Mouse (Mus musculus) testis, adult 2 months (tissue): ENCODE data around the gene Rapgef5. TPM values are rescaled to one million over a fixed set of nuclear protein-coding genes. Genes with fewer than 3 reads are reported as not detected.
A peak's percentile ranks its signal among the peaks of the same experiment; 100 is the strongest.

Experiments used
- H3K27ac ChIP-seq: fragments of 200-500 bp; 2 replicates; pipeline ENCODE4 v1.5.1; 2012; ENCODE audit warnings: low read depth, low read length; ENCODE audit not compliant: control insufficient read depth, insufficient read depth
- H3K27me3 ChIP-seq: fragments of 200-500 bp; 2 replicates; pipeline ENCODE4 v1.6.1; 2012; ENCODE audit warnings: mild to moderate bottlenecking, low read length, moderate library complexity; ENCODE audit not compliant: control insufficient read depth, insufficient read depth
- H3K36me3 ChIP-seq: fragments of 200-500 bp; 2 replicates; pipeline ENCODE4 v1.6.1; 2012; ENCODE audit warnings: mild to moderate bottlenecking, low read length; ENCODE audit not compliant: control insufficient read depth, insufficient read depth
- H3K4me1 ChIP-seq: fragments of 200-500 bp; 2 replicates; pipeline ENCODE4 v1.6.1; 2012; ENCODE audit warnings: low read length; ENCODE audit not compliant: control insufficient read depth, insufficient read depth
- H3K4me3 ChIP-seq: fragments of 200-500 bp; 2 replicates; pipeline ENCODE4 v1.5.1; 2012; ENCODE audit warnings: low read depth, mild to moderate bottlenecking, low read length, moderate library complexity, mixed read lengths; ENCODE audit not compliant: control insufficient read depth
- CTCF ChIP-seq: fragments of 200-500 bp; IDR thresholded peaks from 2 replicates; pipeline ENCODE4 v1.5.1; 2012; ENCODE audit warnings: low read depth, mild to moderate bottlenecking, inconsistent platforms, low read length, moderate library complexity; ENCODE audit not compliant: control insufficient read depth, insufficient read depth, insufficient replicate concordance
- POLR2A ChIP-seq: fragments of 200-500 bp; IDR thresholded peaks from 2 replicates; pipeline ENCODE4 v1.6.1; 2012; ENCODE audit warnings: low read depth, mild to moderate bottlenecking, inconsistent platforms, low read length, moderate library complexity; ENCODE audit not compliant: control insufficient read depth
- polyA plus RNA-seq: library from polyadenylated mRNA; depleted of rRNA; stranded (reverse); fragments of >200 nt; gene quantifications from 2 replicates; pipeline ENCODE4 v1.2.3, GENCODE M21; 2012

The Rapgef5 gene
- polyA plus RNA-seq, 1 experiment: 5.8 TPM

DNA sequence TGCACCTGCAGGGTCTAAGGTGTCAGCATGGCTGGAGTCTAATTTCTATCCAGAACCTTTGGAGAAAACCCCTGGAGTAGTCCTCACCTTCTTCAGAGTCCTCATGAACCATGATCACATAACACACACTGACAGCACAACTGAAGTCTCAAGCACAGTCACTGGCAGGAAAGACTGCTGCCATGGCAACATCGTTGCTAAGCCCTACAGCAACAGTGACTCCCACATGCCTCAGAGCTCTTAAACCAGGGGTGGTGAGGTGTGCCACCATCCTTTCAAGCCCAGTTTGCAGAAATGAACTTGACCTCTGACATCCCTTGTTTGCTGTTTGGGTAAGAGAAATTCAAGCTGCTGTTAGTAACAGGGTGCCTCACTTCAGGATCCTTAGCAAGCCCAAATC, 245.4 kb downstream of the Rapgef5 start:
- no peaks in the 10 kb centered on the region for H3K4me1 ChIP-seq
- no peaks in the 10 kb centered on the region for H3K27me3 ChIP-seq
- H3K4me3 ChIP-seq: no peak overlapping the region
- H3K27ac ChIP-seq: no peak overlapping the region
- TF ChIP-seq CTCF (no peak), POLR2A (no peak)
- H3K36me3 ChIP-seq: no peaks in the 10 kb centered on the region

DNA sequence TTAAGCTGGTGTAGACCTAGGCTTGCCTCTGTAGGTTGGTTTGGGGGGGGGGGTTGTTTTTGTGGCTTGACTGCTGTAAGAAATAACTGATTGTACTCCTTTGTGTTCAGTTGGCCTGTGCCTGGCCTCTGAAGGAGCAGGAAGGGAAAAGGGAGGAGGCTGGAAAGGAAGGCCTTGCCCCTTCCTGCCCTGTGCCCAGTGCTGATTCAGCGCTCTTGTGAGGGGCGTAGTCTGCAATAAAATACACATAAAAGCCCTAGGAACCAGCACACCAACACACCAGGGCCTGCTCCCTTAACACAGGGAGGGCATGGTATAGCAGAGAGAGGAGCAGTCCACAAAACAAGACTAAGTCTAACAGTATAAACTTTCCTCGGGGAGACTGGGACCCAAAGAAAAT, 247.0 kb downstream of the Rapgef5 start:
- Histone ChIP-seq H3K27me3 (no peaks in the 10 kb centered on the region), H3K27ac (no peak overlapping the region), H3K4me1 (no peaks in the 10 kb centered on the region), H3K36me3 (no peaks in the 10 kb centered on the region), H3K4me3 (no peak overlapping the region)
- TF ChIP-seq CTCF: no peak
- TF ChIP-seq POLR2A: no peak

DNA sequence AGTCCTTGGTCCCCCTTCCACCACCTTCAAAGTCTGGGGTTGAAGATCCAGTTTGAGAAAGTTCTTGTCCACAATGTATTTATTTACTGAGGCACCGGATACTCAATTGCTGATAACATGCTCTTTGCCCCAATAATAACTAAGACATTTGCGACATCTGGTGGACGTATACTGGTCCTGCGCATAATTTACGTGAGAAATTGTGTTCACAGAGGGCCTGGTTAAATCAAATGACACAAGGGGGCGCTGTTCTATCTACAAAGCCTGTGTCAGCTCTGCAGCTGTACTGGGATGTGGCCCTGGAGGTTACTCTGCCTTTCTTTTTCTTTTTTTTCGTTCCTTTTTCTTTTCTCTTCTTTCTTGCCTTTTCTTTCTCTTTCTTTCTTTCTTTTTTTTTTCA, 248.6 kb downstream of the Rapgef5 start:
- Histone ChIP-seq H3K27ac (no peak overlapping the region), H3K27me3 (no peaks in the 10 kb centered on the region), H3K4me1 (no peaks in the 10 kb centered on the region), H3K4me3 (no peak overlapping the region), H3K36me3 (no peaks in the 10 kb centered on the region)
- no peak for TF ChIP-seq POLR2A
- TF ChIP-seq CTCF: peak; percentile 30; the same call in 1 of the 2 replicates

DNA sequence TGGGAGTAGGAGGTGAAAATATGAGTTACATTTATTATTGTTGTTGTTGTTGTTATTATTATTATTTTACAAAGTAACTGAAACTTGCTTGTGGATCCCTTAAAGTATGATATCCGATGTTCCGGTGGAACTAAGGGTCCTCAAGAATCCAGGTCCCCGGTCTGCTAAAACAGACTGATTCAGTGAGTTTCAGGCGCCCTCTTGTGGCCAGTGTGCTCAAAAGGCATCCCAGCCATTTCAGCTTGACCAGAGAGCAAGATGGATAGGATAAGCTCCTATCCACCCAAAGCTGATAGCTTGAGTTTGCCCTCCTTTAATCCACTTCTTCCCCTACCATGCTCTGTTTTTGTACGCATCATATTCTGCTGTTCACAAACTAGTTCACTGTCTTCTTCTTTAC, 252.8 kb downstream of the Rapgef5 start:
- H3K27ac ChIP-seq: no peak overlapping the region
- no peaks in the 10 kb centered on the region for H3K27me3 ChIP-seq
- no peaks in the 10 kb centered on the region for H3K36me3 ChIP-seq
- TF ChIP-seq CTCF (peak; percentile 72; the same call in 1 of the 2 replicates), POLR2A (no peak)
- no peak overlapping the region for H3K4me3 ChIP-seq
- H3K4me1 ChIP-seq: no peaks in the 10 kb centered on the region

DNA sequence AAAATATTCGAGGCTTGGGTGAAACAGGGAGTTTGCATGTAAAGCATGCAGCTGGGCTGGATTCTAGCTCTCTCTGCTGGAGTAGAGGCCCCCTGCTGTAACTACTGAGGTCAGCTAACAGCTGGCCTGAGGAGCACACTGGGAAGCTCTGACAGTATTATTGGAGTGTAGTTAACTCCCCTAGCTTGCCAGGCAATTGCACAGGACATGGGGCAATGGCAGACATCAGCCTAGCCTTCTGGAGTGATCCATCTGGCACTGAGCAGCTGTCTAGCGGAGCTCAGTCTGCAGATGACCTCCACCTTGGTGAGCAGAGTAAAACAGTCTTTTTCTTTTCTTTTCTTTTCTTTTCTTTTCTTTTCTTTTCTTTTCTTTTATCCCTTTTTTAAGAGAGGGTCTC, 253.9 kb downstream of the Rapgef5 start:
- Histone ChIP-seq H3K27me3 (no peaks in the 10 kb centered on the region), H3K36me3 (no peaks in the 10 kb centered on the region), H3K27ac (no peak overlapping the region), H3K4me1 (no peaks in the 10 kb centered on the region), H3K4me3 (no peak overlapping the region)
- TF ChIP-seq POLR2A: no peak
- no peak for TF ChIP-seq CTCF

DNA sequence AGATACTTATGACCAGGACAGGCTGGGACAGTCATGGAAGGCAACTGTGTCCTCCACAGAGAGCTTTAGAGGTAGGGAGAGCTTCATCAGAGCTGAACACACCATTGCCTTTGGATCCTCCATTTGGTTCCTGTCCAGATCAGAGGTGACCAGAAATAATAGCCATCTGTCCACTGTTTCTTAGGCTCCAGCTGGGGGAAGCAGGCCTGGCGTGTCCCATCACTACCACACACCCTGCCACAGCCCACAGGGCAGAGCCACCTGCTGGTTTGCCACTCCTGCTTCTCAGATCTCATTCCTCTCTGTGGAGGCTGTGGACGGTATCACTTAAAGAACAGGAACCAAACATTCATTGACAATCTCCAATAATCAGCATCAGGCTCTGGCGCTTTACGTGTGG, 254.9 kb downstream of the Rapgef5 start:
- no peak overlapping the region for H3K27ac ChIP-seq
- no peaks in the 10 kb centered on the region for H3K27me3 ChIP-seq
- no peak for TF ChIP-seq POLR2A
- TF ChIP-seq CTCF: no peak
- H3K36me3 ChIP-seq: no peaks in the 10 kb centered on the region
- no peaks in the 10 kb centered on the region for H3K4me1 ChIP-seq
- H3K4me3 ChIP-seq: no peak overlapping the region

DNA sequence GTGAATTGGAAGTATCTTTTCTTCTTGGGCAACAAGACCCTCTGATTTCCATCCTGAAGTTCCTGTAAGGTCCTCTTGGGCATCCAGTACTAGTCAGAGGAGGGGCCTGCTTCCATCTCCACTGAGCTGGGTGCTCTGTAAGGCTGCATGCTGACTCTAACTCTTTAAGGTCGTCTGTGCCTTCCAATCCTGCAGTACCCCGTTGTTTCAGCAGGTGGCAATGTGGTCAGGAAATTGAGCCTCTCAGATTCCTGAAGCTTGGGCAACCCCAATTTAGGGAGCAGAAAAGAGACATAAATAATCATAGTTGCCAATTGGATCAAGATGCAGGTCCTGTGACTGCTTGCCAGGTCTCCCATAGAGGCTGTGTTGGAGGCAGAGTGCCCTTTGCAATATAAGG, 256.4 kb downstream of the Rapgef5 start:
- Histone ChIP-seq H3K27ac (no peak overlapping the region), H3K27me3 (no peaks in the 10 kb centered on the region), H3K36me3 (no peaks in the 10 kb centered on the region), H3K4me3 (no peak overlapping the region), H3K4me1 (no peaks in the 10 kb centered on the region)
- TF ChIP-seq POLR2A (no peak), CTCF (peak; percentile 52; the same call in 1 of the 2 replicates)

DNA sequence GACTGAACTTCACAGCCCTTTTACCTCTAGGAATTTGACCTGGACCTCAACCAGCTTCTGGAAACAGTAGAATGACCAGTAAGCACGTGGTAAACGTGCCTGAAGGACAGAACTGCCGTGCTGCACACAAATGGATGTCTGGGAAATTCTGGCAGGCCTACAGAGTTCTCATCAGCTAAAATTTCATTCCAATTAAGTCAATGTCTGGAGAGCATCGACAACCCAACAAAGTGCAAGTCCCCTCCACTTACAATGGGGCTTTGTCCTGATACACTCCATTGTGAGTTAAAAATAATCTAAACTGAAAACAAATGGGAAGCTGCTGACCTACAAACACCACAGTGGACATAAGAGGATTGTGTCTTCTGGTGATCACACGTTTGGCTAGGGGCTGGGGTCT, 260.6 kb downstream of the Rapgef5 start:
- Histone ChIP-seq H3K27me3 (no peaks in the 10 kb centered on the region), H3K27ac (no peak overlapping the region), H3K4me1 (no peaks in the 10 kb centered on the region), H3K36me3 (no peaks in the 10 kb centered on the region), H3K4me3 (no peak overlapping the region)
- TF ChIP-seq CTCF (no peak), POLR2A (no peak)
